In the genomic region with DNA sequence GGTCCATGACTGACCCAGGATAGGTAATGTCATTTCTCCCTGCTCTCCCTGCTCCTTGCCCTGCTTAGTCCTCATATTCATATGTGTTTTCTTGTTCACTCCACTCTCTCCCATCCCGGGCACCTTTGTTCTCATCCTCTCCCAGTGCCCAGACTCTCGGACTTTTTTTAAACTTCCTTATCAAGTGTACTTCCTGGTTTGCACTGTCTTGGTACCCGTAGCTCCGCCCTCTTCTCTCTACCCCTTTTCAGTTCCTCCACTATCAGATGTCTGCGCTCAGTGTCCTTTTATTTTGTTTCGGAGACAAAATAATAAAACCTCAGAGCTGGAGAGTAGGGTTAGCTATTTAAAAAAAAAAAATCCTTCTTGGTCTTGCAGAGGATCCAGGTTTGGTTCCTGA, we compare ENCODE assay signal across 13 mouse cellular contexts. TPM values are rescaled to one million over a fixed set of nuclear protein-coding genes. Genes with fewer than 3 reads are reported as not detected.
DNase-seq lines count a peak whose midpoint lies in the region; ATAC-seq and TF ChIP-seq lines count a peak whose summit lies in the region.
"Had no signal": no experiment of that assay in that cellular context is flagged by ENCODE, and none has a peak within 500 bp of the region (broad histone marks: within the 10 kb centered on the region; RNA-seq: fewer than 3 reads in every experiment).

No protein-coding gene starts in this region.

- no peaks in the 10 kb centered on the region for H3K9me3 ChIP-seq in kidney, postnatal 0 days (replicated peaks; ENCODE audit: low read length)

- H3K27me3 ChIP-seq in kidney, postnatal 0 days (ENCODE audit: insufficient read depth, low read length): no peaks in the 10 kb centered on the region
- H3K27me3 ChIP-seq in liver, adult 2 months (ENCODE audit: control insufficient read depth, insufficient read depth, low read length): no peaks in the 10 kb centered on the region

- no peaks in the 10 kb centered on the region for H3K4me1 ChIP-seq in kidney, postnatal 0 days (replicated peaks; ENCODE audit: insufficient read depth, low read length)
- peaks cover 5% of the 10 kb centered on the region for H3K4me1 ChIP-seq in bone marrow, adult 2 months (ENCODE audit: control insufficient read depth, insufficient read depth, low read length)
- H3K4me1 ChIP-seq in liver, adult 2 months (ENCODE audit: control insufficient read depth, insufficient read depth, low read length): no peaks in the 10 kb centered on the region

- H3K4me3 ChIP-seq in kidney, postnatal 0 days (replicated peaks; ENCODE audit: low read depth, low read length): no peak overlapping the region
- H3K4me3 ChIP-seq in bone marrow, adult 2 months (replicated peaks; ENCODE audit: control insufficient read depth, low read depth, low read length): peak overlapping the region; percentile 62
- H3K4me3 ChIP-seq in liver, adult 2 months (ENCODE audit: insufficient read depth, low read depth, low read length): no peak overlapping the region

- no peak overlapping the region for H3K27ac ChIP-seq in kidney, postnatal 0 days
- peak overlapping the region; percentile 54; the same call in 1 of the 2 replicates for H3K27ac ChIP-seq in bone marrow, adult 2 months (ENCODE audit: control insufficient read depth, insufficient read depth, low read depth, low read length, poor library complexity)
- H3K27ac ChIP-seq in liver, adult 2 months (replicated peaks; ENCODE audit: insufficient read depth, low read depth, low read length): no peak overlapping the region

- 72% methylated on average over 6 of the region's 6 CpGs for WGBS in kidney, postnatal 0 days
- WGBS in bone marrow, adult 2 months: 14% methylated on average over 6 of the region's 6 CpGs
- WGBS in liver, adult 2 months: 69% methylated on average over 6 of the region's 6 CpGs

- no peak for TF ChIP-seq POLR2A in bone marrow, adult 2 months (IDR thresholded peaks at IDR 0.05; ENCODE audit: borderline replicate concordance, control insufficient read depth, low read depth, low read length)
- TF ChIP-seq POLR2A in liver, adult 2 months (IDR thresholded peaks at IDR 0.05; ENCODE audit: extremely low read depth, insufficient read depth, low read length): no peak

- H3K36me3 ChIP-seq in kidney, postnatal 0 days (ENCODE audit: insufficient read depth, low read length): no peaks in the 10 kb centered on the region
- no peaks in the 10 kb centered on the region for H3K36me3 ChIP-seq in liver, adult 2 months (ENCODE audit: control insufficient read depth, insufficient read depth, low read length)

- peak; percentile 16 for DNase-seq in kidney, postnatal 0 days (ENCODE audit: low spot score)
- DNase-seq in kidney, adult 8-10 months: no peak
- peak; percentile 34 for DNase-seq in liver, adult 2 months (ENCODE audit: extremely low read depth, low read depth, low spot score)
- no peak for DNase-seq in right cerebral cortex, adult 2 months (ENCODE audit: low spot score in 2 of 2)
- DNase-seq in right cerebral cortex, postnatal 25 days: no peak
- no peak for DNase-seq in adrenal gland, postnatal 36 days
- DNase-seq: gastrocnemius, postnatal 36 days; kidney, adult 2 months; right cerebral cortex, adult 18-20 months had no signal

- no peak for TF ChIP-seq CTCF in kidney, postnatal 0 days (IDR thresholded peaks at IDR 0.05; ENCODE audit: low read depth)
- TF ChIP-seq CTCF in bone marrow, adult 2 months (IDR thresholded peaks at IDR 0.05; ENCODE audit: control insufficient read depth, insufficient read depth, low read length): no peak
- TF ChIP-seq CTCF in liver, adult 2 months (IDR thresholded peaks at IDR 0.05; ENCODE audit: low read depth, low read length): no peak

- no peaks in the 10 kb centered on the region for H3K79me2 ChIP-seq in liver, adult 2 months (ENCODE audit: control insufficient read depth, insufficient read depth, low read length)

- H3K9ac ChIP-seq in kidney, postnatal 0 days (ENCODE audit: low read depth, low read length): no peak overlapping the region
- no peak overlapping the region; the same call in 1 of the 2 replicates for H3K9ac ChIP-seq in liver, adult 2 months (ENCODE audit: low read depth, low read length)

- ATAC-seq in kidney, postnatal 0 days (replicated peaks; ENCODE audit: low FRiP score, low read depth): no peak
- ATAC-seq in neutrophil, adult 5-6 weeks (ENCODE audit: extremely low read depth, insufficient number of reproducible peaks, low FRiP score, poor library complexity, severe bottlenecking): peak; percentile 66

- no peak overlapping the region for H3K4me2 ChIP-seq in kidney, postnatal 0 days (ENCODE audit: low read length)

RNA-seq across cellular contexts. Expression of a gene that starts 2.9 kb away (rescaled TPM):
- polyA plus RNA-seq in kidney, postnatal 0 days (2015; fragmentation: Nextera tagmentation; extraction: Ambion mirVana): not detected in 2 replicates
- polyA plus RNA-seq in bone marrow, adult 2 months (2011; ENCODE audit: insufficient read depth, insufficient read length, low replicate concordance, missing spikeins): 18.2 and 44.1 TPM in 2 replicates
- total RNA-seq in liver, adult 2 months (2014; rRNA removed): 0.83 and 1.1 TPM in 2 replicates
- 0.37 and 1.1 TPM in 2 replicates for polyA plus RNA-seq in liver, adult 2 months (2012; rRNA removed)
- 255 and 258 TPM in 2 replicates for total RNA-seq in neutrophil, adult 5-6 weeks (2017)
- under 1 TPM in 1 of 2 experiments, not detected in 1; 0.36 TPM for total RNA-seq in adrenal gland, postnatal 36 days (2021)
- total RNA-seq: left cerebral cortex, postnatal 25 days had no signal
- polyA plus RNA-seq: embryonic facial prominence, embryonic 14.5 days had no signal

RNA-seq across cellular contexts. Expression of a gene that starts 11.7 kb away (rescaled TPM):
- 0.32 and 0.41 TPM in 2 replicates for polyA plus RNA-seq in kidney, postnatal 0 days (2015; fragmentation: Nextera tagmentation; extraction: Ambion mirVana)
- not detected in 2 replicates for polyA plus RNA-seq in bone marrow, adult 2 months (2011; ENCODE audit: insufficient read depth, insufficient read length, low replicate concordance, missing spikeins)
- total RNA-seq in liver, adult 2 months (2014; rRNA removed): 0.18 and 0.20 TPM in 2 replicates
- 0.11 TPM in 1 of 2 replicates, not detected in the other for polyA plus RNA-seq in liver, adult 2 months (2012; rRNA removed)
- 0.98 and 1.4 TPM in 2 replicates for total RNA-seq in neutrophil, adult 5-6 weeks (2017)
- not detected for total RNA-seq in adrenal gland, postnatal 36 days (2021)
- total RNA-seq: gastrocnemius, postnatal 36 days had no signal
- polyA plus RNA-seq: embryonic facial prominence, embryonic 14.5 days had no signal

RNA-seq across cellular contexts. Expression of a gene that starts 39.1 kb away (rescaled TPM):
- 32.8 and 34.9 TPM in 2 replicates for polyA plus RNA-seq in kidney, postnatal 0 days (2015; fragmentation: Nextera tagmentation; extraction: Ambion mirVana)
- polyA plus RNA-seq in bone marrow, adult 2 months (2011; ENCODE audit: insufficient read depth, insufficient read length, low replicate concordance, missing spikeins): 7.5 and 18.2 TPM in 2 replicates
- total RNA-seq in liver, adult 2 months (2014; rRNA removed): 30.4 and 36.2 TPM in 2 replicates
- polyA plus RNA-seq in liver, adult 2 months (2012; rRNA removed): 12.7 and 17.2 TPM in 2 replicates
- total RNA-seq in neutrophil, adult 5-6 weeks (2017): 6.9 and 8.8 TPM in 2 replicates
- 10 to 100 TPM; 18.9 to 19.8 TPM for total RNA-seq in adrenal gland, postnatal 36 days (2021)

RNA-seq across cellular contexts. Expression of a gene that starts 39.6 kb away (rescaled TPM):
- polyA plus RNA-seq in kidney, postnatal 0 days (2015; fragmentation: Nextera tagmentation; extraction: Ambion mirVana): 2.0 and 2.1 TPM in 2 replicates
- 2.4 and 4.4 TPM in 2 replicates for polyA plus RNA-seq in bone marrow, adult 2 months (2011; ENCODE audit: insufficient read depth, insufficient read length, low replicate concordance, missing spikeins)
- 0.67 and 0.74 TPM in 2 replicates for total RNA-seq in liver, adult 2 months (2014; rRNA removed)
- 0.59 and 1.1 TPM in 2 replicates for polyA plus RNA-seq in liver, adult 2 months (2012; rRNA removed)
- 0.58 TPM in 1 of 2 replicates, not detected in the other for total RNA-seq in neutrophil, adult 5-6 weeks (2017)
- total RNA-seq in adrenal gland, postnatal 36 days (2021): under 1 TPM; 0.53 to 0.95 TPM

RNA-seq across cellular contexts. Expression of a gene that starts 51.9 kb away (rescaled TPM):
- polyA plus RNA-seq in kidney, postnatal 0 days (2015; fragmentation: Nextera tagmentation; extraction: Ambion mirVana): 6.4 and 8.0 TPM in 2 replicates
- polyA plus RNA-seq in bone marrow, adult 2 months (2011; ENCODE audit: insufficient read depth, insufficient read length, low replicate concordance, missing spikeins): 23.0 and 75.4 TPM in 2 replicates
- total RNA-seq in liver, adult 2 months (2014; rRNA removed): 56.6 and 68.7 TPM in 2 replicates
- 18.6 and 34.9 TPM in 2 replicates for polyA plus RNA-seq in liver, adult 2 months (2012; rRNA removed)
- total RNA-seq in neutrophil, adult 5-6 weeks (2017): 136 and 145 TPM in 2 replicates
- 1 to 10 TPM; 3.3 to 8.5 TPM for total RNA-seq in adrenal gland, postnatal 36 days (2021)

Comparison
In these comparisons a context has a peak if more than half of its experiments do, and no peak if none do; other contexts are left out.
1. DNase-seq: peak in kidney, postnatal 0 days (single experiment) and liver, adult 2 months (single experiment); none in kidney, adult 8-10 months (0 of 2), right cerebral cortex, adult 2 months (0 of 2), right cerebral cortex, postnatal 25 days (single experiment) and adrenal gland, postnatal 36 days (0 of 2).
2. RNA of a gene that starts 2.9 kb away (total RNA-seq): 255 to 258 TPM in neutrophil, adult 5-6 weeks; 0.83 to 1.1 TPM in liver, adult 2 months and 0.36 TPM in adrenal gland, postnatal 36 days; every median in the first group is over 100 times any median in the second.